Mouse (Mus musculus) right cerebral cortex, postnatal 14 days (tissue): ENCODE measurements around the gene B230118H07Rik.
A peak's percentile ranks its signal among the peaks of the same experiment; 100 is the strongest.

ENCODE experiments used
- DNase-seq: peaks from one replicate; pipeline ENCODE4 v3.0.0; 2022

Gene B230118H07Rik

GRCm38 (mm10) chr2:101649114-101649671 is at the start of gene B230118H07Rik, which contains the start of gene Rag1:
B230118H07Rik (minus strand) TSS chr2:101649532.
Rag1 (minus strand) TSS chr2:101649501.
- no peak for DNase-seq

- no peak for DNase-seq
Measured at GRCm38 (mm10) chr2:101695584-101695983, 46.3 kb upstream of the B230118H07Rik start.

GRCm38 (mm10) chr2:101693577-101694215 is 44.4 kb upstream of the B230118H07Rik start:
- peak; percentile 20 for DNase-seq

- no peak for DNase-seq
Measured at GRCm38 (mm10) chr2:101693043-101693442, 43.7 kb upstream of the B230118H07Rik start.

GRCm38 (mm10) chr2:101690252-101690827 is 41.0 kb upstream of the B230118H07Rik start:
- DNase-seq, result no peak

- no peak for DNase-seq
Measured at GRCm38 (mm10) chr2:101688011-101688410, 38.7 kb upstream of the B230118H07Rik start.

- DNase-seq, result no peak
Measured at GRCm38 (mm10) chr2:101684421-101684820, 35.1 kb upstream of the B230118H07Rik start.

- DNase-seq, result no peak
Measured at GRCm38 (mm10) chr2:101679164-101679784, 29.9 kb upstream of the B230118H07Rik start.

GRCm38 (mm10) chr2:101678236-101679021 is 29.1 kb upstream of the B230118H07Rik start, which contains the start of gene Traf6:
Traf6 (plus strand) TSS chr2:101678429.
- peak; percentile 88 for DNase-seq

GRCm38 (mm10) chr2:101673547-101673946 is 24.2 kb upstream of the B230118H07Rik start:
- DNase-seq, result no peak

GRCm38 (mm10) chr2:101668751-101669150 is 19.4 kb upstream of the B230118H07Rik start:
- no peak for DNase-seq

- no peak for DNase-seq
Measured at GRCm38 (mm10) chr2:101665703-101666092, 16.4 kb upstream of the B230118H07Rik start.

- DNase-seq, result peak; percentile 68
Measured at GRCm38 (mm10) chr2:101665058-101665702, 15.8 kb upstream of the B230118H07Rik start.

- DNase-seq, result no peak
Measured at GRCm38 (mm10) chr2:101660536-101660935, 11.2 kb upstream of the B230118H07Rik start.

GRCm38 (mm10) chr2:101652921-101653597 is 3.7 kb upstream of the B230118H07Rik start:
- DNase-seq, result peak; percentile 89

- no peak for DNase-seq
Measured at GRCm38 (mm10) chr2:101652204-101652920, 3.0 kb upstream of the B230118H07Rik start.

- DNase-seq, result no peak
Measured at GRCm38 (mm10) chr2:101650446-101650845, 1.1 kb upstream of the B230118H07Rik start.

- no peak for DNase-seq
Measured at GRCm38 (mm10) chr2:101648361-101648760, 971 bp downstream of the B230118H07Rik start.

- no peak for DNase-seq
Measured at GRCm38 (mm10) chr2:101645841-101646240, 3.5 kb downstream of the B230118H07Rik start.

GRCm38 (mm10) chr2:101639840-101640350 is 9.4 kb downstream of the B230118H07Rik start:
- no peak for DNase-seq
